Mouse (Mus musculus): Measurements from ENCODE around the gene Acrbp.

Gene Acrbp

GRCm38 (mm10) chr6:125071170-125071895 lies 21.8 kb downstream of the Acrbp start:
- peak; percentile 78 for DNase-seq (ENCODE audit: low read depth)

DNA sequence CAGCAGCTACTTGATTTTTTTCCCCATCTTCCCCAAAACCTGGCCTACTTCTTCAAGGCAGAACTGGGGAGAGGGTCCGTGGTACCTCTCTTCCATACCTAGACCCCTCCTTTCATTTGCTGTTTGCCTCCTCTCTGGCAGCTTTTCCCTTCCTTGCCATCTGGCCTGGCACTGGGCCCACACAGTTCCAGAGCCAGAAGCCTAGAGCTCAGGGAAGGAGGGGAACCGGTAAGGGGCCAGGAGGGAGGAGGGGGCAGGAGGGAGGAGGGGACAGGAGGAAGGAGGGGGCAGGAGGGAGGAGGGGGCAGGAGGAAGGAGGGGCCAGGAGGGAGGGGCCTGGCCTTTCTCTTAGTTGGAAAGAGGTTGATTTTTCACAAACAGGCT lies 22.4 kb downstream of the Acrbp start:
- peak; percentile 52 for DNase-seq (ENCODE audit: low read depth)

DNA sequence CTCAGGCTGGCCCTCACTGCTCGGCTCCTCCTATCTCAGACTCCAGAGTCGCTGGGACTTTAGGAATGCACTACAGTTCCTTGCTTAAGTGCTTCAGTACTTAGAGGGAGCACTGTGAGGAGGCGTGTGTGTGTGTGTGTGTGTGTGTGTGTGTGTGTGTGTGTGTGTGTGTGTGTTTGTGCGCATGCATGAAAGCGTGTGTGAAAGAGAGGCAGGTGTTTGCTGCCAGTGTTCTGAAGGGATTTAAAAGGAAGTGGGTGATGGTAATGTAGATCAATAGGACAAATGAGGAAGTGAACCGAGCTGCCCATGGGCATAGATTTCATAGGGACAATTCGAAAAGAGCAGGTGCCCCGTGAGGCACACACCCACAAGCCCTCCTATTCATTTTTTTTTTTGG lies 24.3 kb downstream of the Acrbp start:
- DNase-seq (ENCODE audit: low read depth): no peak

DNA sequence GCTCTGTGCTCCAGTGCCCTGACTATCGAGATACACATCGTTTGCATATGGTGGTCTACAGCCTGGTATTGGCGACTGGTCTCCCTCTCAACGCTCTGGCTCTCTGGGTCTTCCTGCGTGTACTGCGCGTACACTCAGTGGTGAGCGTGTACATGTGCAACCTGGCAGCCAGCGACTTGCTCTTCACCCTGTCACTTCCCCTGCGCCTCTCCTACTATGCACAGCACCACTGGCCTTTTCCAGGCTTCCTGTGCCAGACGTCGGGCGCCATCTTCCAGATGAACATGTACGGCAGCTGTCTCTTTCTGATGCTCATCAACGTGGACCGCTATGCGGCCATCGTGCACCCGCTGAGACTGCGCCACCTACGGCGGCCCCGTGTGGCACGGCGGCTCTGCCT lies 31.9 kb downstream of the Acrbp start:
- no peak for DNase-seq (ENCODE audit: low read depth)

- peak; percentile 13 for DNase-seq (ENCODE audit: low read depth)
Measured at GRCm38 (mm10) chr6:125081797-125082560, 32.5 kb downstream of the Acrbp start.

DNA sequence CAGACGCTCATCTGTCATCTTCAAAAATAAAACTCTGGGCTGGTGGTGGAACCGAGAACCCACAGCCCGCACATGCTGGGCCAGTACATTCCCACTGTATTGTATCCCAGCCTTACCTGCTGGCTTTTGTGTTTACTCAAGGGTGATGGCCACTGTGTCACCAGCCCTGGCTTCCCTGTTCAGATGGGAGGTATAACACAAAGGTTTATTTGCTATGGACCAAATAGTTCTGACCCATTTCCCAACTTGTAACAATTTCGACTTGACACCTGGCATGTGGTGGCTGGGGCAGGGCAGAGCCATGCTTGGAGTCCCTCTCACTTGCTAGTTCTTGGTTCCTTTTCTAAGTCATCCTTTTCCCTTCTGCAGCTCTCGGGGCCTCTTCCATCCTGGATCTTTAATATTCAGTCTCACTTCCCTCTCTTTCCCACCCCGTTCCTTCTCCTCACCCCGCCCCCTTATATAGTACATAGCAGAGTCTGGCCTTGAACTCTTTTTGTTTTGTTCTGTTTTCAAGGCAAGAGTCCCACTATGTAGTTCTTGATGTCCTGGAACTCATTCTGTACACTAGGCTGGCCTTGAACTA lies 33.4 kb downstream of the Acrbp start:
- DNase-seq (ENCODE audit: low read depth): no peak

- peak; percentile 83 for DNase-seq (ENCODE audit: low read depth)
Measured at GRCm38 (mm10) chr6:125084424-125084823, 34.9 kb downstream of the Acrbp start.

DNA sequence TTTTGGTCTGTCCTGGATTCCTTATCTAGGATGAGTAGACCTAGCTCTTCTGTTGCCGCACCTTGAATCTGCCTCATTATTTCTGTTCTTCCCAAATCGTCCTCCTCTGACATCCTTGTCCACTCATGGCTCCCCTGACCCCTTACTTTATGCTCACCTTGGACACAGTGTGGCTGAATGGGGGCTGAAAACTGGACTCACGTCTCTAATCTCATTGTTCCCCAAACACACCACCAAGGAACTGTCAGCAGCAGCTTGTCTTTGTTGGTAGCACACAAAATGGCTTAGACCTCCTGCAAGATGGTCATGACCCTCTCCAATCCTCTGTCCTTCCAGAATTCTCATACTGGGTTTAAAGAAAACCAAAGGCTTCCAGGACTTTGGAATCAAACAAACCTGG lies 38.4 kb downstream of the Acrbp start:
- no peak for DNase-seq (ENCODE audit: low read depth)

GRCm38 (mm10) chr6:125088561-125089321 lies 39.3 kb downstream of the Acrbp start:
- no peak for DNase-seq (ENCODE audit: low read depth)

DNA sequence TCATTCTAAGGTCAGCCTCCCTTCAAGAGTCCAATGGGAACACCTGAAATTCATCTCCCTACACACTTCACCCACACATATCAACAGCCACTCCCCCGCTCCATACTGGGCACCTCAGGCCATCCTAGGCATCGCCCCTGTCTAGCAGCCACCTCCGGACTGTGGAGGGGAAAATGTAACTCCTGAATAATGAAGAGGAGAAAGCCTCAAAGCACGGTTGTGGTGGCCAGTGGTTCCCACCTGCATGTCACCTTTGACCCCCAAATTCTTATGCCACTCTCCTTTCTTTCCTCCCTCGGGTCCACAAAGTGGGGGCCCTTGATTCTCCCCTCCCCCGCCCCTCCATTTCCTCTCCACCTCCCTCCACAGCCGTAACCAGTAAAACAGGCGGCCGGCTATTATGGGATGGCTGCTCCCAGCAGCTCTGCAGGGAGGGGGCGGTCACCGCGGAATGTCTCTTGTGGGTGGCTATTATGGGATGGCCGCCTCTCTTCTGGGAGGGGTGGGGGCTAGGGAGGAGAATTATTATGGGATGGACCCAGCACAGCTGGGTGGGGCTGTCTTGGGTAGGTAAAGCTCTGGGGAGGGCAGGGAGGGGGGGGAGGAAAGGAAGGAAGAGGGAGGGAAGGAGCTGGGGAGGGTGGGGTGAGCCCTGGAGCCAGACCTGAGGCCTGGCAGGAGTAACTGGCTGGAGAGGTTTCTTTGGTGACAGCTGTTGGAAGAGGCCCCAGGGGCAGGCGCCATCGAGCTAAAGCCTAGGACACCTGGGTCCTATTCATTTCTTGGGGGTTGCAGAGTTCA lies 40.2 kb downstream of the Acrbp start:
- peak; percentile 61 for DNase-seq (ENCODE audit: low read depth)

GRCm38 (mm10) chr6:125090341-125091085 lies 41.0 kb downstream of the Acrbp start:
- DNase-seq (ENCODE audit: low read depth): no peak

- DNase-seq (ENCODE audit: low read depth): peak; percentile 53
Measured at GRCm38 (mm10) chr6:125092372-125092771, 42.9 kb downstream of the Acrbp start.

DNA sequence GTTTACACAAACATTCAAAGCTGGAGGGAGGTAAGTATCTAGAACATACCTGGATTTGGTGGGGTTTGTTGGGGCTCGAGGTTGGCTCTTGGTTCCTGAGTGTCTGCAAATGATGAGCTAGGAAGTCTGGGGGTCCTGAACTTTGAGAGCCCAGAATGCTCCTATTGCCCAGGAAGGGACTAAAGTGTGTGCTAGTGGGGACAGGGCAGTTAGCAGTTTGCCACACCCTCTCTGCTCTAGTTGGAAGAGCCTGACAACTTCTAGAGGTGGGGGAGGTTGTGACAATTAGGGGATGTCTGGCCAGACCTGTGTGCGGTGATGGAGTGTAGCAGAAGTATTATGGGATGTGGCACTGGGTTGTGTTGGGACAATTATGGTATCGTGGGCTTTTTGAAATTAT lies 45.4 kb downstream of the Acrbp start:
- peak; percentile 59 for DNase-seq (ENCODE audit: low read depth)

GRCm38 (mm10) chr6:125095391-125096278 lies 46.1 kb downstream of the Acrbp start, which contains the start of gene Chd4:
Chd4 (plus strand) TSS chr6:125095981.
- DNase-seq (ENCODE audit: low read depth): peak; percentile 96

DNA sequence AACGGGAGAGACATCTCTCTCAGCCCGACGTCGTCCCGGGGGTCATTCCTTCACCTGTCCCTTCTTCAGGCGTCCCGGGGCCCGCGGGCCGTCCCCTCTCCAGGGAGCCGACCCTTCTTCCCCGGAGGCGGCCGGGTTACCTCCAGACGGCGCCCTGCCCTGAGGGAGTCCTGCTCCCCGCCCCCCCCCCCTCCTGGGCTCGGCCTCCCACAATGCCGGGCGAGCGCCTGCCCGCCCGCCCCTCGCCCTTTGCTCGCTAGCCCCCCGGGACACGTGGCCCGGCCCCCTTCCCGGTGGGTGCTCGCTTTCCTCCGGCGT lies 46.7 kb downstream of the Acrbp start:
- no peak for DNase-seq (ENCODE audit: low read depth)

- peak; percentile 78 for DNase-seq (ENCODE audit: low read depth)
Measured at GRCm38 (mm10) chr6:125096597-125097345, 47.3 kb downstream of the Acrbp start.

GRCm38 (mm10) chr6:125097346-125097689 lies 47.8 kb downstream of the Acrbp start:
- DNase-seq (ENCODE audit: low read depth): no peak

GRCm38 (mm10) chr6:125097951-125098350 lies 48.5 kb downstream of the Acrbp start:
- DNase-seq (ENCODE audit: low read depth): peak; percentile 28

DNA sequence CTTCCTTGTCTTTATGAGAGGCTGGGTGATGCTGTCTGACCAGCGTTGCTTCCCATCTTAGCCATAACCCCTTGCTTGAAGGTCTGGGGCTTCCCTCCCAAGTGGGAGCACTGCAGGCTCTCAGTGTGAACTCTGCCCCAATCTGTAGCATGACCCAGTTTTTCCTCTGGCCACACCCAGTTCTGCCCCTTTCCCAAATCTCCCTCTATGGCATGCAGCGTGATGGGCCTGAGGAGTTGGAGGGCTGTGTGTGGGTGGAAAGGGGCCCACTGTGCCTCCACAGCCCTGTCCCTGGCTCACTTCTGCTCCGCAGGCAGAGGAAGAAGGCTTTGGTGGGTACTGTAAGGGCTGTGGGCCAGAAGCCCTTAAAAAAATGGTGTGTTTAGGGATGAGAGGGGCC lies 49.0 kb downstream of the Acrbp start:
- DNase-seq (ENCODE audit: low read depth): peak; percentile 43
